ENCODE assay signal across 8 mouse cellular contexts in genomic region chr19:32292067-32292739, GRCm38 (mm10).
DNase-seq lines count a peak whose midpoint lies in the region; ATAC-seq and TF ChIP-seq lines count a peak whose summit lies in the region.

No protein-coding gene starts in this region.

- H3K4me2 ChIP-seq in hindbrain, embryonic 14.5 days (replicated peaks) = no peak overlapping the region
- H3K4me2 ChIP-seq in hindbrain, embryonic 12.5 days (replicated peaks) = no peak overlapping the region
- peak overlapping the region; percentile 30 for H3K4me2 ChIP-seq in intestine, postnatal 0 days (replicated peaks; ENCODE audit: low read depth)

- no peaks in the 10 kb centered on the region for H3K36me3 ChIP-seq in hindbrain, embryonic 14.5 days (replicated peaks; ENCODE audit: control insufficient read depth, insufficient read depth)
- H3K36me3 ChIP-seq in hindbrain, embryonic 12.5 days = no peaks in the 10 kb centered on the region
- no peaks in the 10 kb centered on the region; the same call in 1 of the 2 replicates for H3K36me3 ChIP-seq in intestine, postnatal 0 days (ENCODE audit: control insufficient read depth, insufficient read depth)

- H3K9ac ChIP-seq in hindbrain, embryonic 14.5 days = no peak overlapping the region
- no peak overlapping the region for H3K9ac ChIP-seq in hindbrain, embryonic 12.5 days
- no peak overlapping the region for H3K9ac ChIP-seq in intestine, postnatal 0 days (ENCODE audit: low read depth, low read length)

- no peak overlapping the region for H3K27ac ChIP-seq in hindbrain, embryonic 14.5 days
- H3K27ac ChIP-seq in hindbrain, embryonic 12.5 days = no peak overlapping the region
- H3K27ac ChIP-seq in gastrocnemius, adult 2 months = peak overlapping the region; percentile 85
- peak overlapping the region; percentile 41; the same call in 1 of the 2 replicates for H3K27ac ChIP-seq in intestine, postnatal 0 days (ENCODE audit: low read depth, low read length)

- DNase-seq in hindbrain, embryonic 14.5 days (ENCODE audit: low spot score) = peak; percentile 36
- DNase-seq in gastrocnemius, adult 2 months = no peak
- DNase-seq in lung, postnatal 36 days = peak; percentile 84
- no peak for DNase-seq in left cerebral cortex, adult 18-20 months (ENCODE audit: low spot score in 2 of 2)
- no peak for DNase-seq in layer of hippocampus, adult 18-20 months (ENCODE audit: low spot score in 2 of 2)

- intact Hi-C loops in gastrocnemius, adult 2 months (cut with DNase I) = no loop called here

- no peak for TF ChIP-seq CTCF in gastrocnemius, adult 2 months (IDR thresholded peaks at IDR 0.05)
- no peak for TF ChIP-seq CTCF in intestine, postnatal 0 days (IDR thresholded peaks at IDR 0.05; ENCODE audit: low read depth)

- H3K4me3 ChIP-seq in hindbrain, embryonic 14.5 days (replicated peaks; ENCODE audit: low read length) = no peak overlapping the region
- no peak overlapping the region for H3K4me3 ChIP-seq in hindbrain, embryonic 12.5 days
- H3K4me3 ChIP-seq in gastrocnemius, adult 2 months = peak overlapping the region; percentile 63
- no peak overlapping the region for H3K4me3 ChIP-seq in intestine, postnatal 0 days (ENCODE audit: low read depth, low read length)

- no peak for ATAC-seq in hindbrain, embryonic 14.5 days (ENCODE audit: low FRiP score)
- no peak for ATAC-seq in hindbrain, embryonic 12.5 days (ENCODE audit: low FRiP score)
- peak; percentile 90 for ATAC-seq in activated CD4-positive, CD25-positive, alpha-beta regulatory T cell, adult 4 months
- peak; percentile 53; the same call in 1 of the 2 replicates for ATAC-seq in intestine, postnatal 0 days

- no peaks in the 10 kb centered on the region for H3K9me3 ChIP-seq in hindbrain, embryonic 14.5 days (ENCODE audit: control insufficient read depth, low read length)
- no peaks in the 10 kb centered on the region for H3K9me3 ChIP-seq in hindbrain, embryonic 12.5 days (replicated peaks)
- H3K9me3 ChIP-seq in intestine, postnatal 0 days (ENCODE audit: control insufficient read depth) = no peaks in the 10 kb centered on the region

- no peaks in the 10 kb centered on the region for H3K4me1 ChIP-seq in hindbrain, embryonic 14.5 days (replicated peaks; ENCODE audit: control insufficient read depth, insufficient read depth, low read length)
- no peaks in the 10 kb centered on the region for H3K4me1 ChIP-seq in hindbrain, embryonic 12.5 days
- peaks cover 7% of the 10 kb centered on the region; the same call in 1 of the 2 replicates for H3K4me1 ChIP-seq in intestine, postnatal 0 days (replicated peaks; ENCODE audit: control insufficient read depth, insufficient read depth, low read length)

- no peaks in the 10 kb centered on the region for H3K27me3 ChIP-seq in hindbrain, embryonic 14.5 days (ENCODE audit: control insufficient read depth, insufficient read depth, low read length)
- no peaks in the 10 kb centered on the region for H3K27me3 ChIP-seq in hindbrain, embryonic 12.5 days
- no peaks in the 10 kb centered on the region for H3K27me3 ChIP-seq in intestine, postnatal 0 days (replicated peaks; ENCODE audit: control insufficient read depth, insufficient read depth, low read length)

- WGBS in hindbrain, embryonic 14.5 days = 81% methylated on average over 12 of the region's 12 CpGs
- WGBS in hindbrain, embryonic 12.5 days = 80% methylated on average over 12 of the region's 12 CpGs
- 50% methylated on average over 12 of the region's 12 CpGs for WGBS in intestine, postnatal 0 days

Comparison
In these comparisons a context has a peak if more than half of its experiments do, and no peak if none do; other contexts are left out.
1. ATAC-seq: peak in activated CD4-positive, CD25-positive, alpha-beta regulatory T cell, adult 4 months (single experiment) and intestine, postnatal 0 days (single experiment); none in hindbrain, embryonic 14.5 days (single experiment) and hindbrain, embryonic 12.5 days (single experiment).
2. DNase-seq: peak in hindbrain, embryonic 14.5 days (single experiment) and lung, postnatal 36 days (single experiment); none in gastrocnemius, adult 2 months (single experiment), left cerebral cortex, adult 18-20 months (0 of 2) and layer of hippocampus, adult 18-20 months (0 of 2).
3. H3K27ac ChIP-seq: peak in gastrocnemius, adult 2 months (single experiment) and intestine, postnatal 0 days (single experiment); none in hindbrain, embryonic 14.5 days (single experiment) and hindbrain, embryonic 12.5 days (single experiment).